Mouse (Mus musculus) intestine, postnatal 0 days (tissue): ENCODE results near the gene Elp4. TPM values are rescaled to one million over a fixed set of nuclear protein-coding genes. Genes with fewer than 3 reads are reported as not detected.
A peak's percentile ranks its signal among the peaks of the same experiment; 100 is the strongest.

Experiments
- ATAC-seq: fragments of 200-750 bp; cut with Nextera tagmentation; 2 replicates; pipeline ENCODE4 v1.8.0; 2017; ENCODE audit warnings: mild to moderate bottlenecking, moderate TSS enrichment, moderate library complexity
- H3K27ac ChIP-seq: fragments of 300-500 bp; sonication (generic); 2 replicates; pipeline ENCODE4 v1.5.1; 2014; ENCODE audit warnings: mild to moderate bottlenecking, low read depth, low read length, moderate library complexity
- H3K27me3 ChIP-seq: fragments of 300-500 bp; sonication (generic); replicated peaks from 2 replicates; pipeline ENCODE4 v1.6.1; 2014; ENCODE audit warnings: low read length, mixed read lengths; ENCODE audit not compliant: control insufficient read depth, insufficient read depth
- H3K36me3 ChIP-seq: fragments of 300-500 bp; sonication (generic); 2 replicates; pipeline ENCODE4 v1.6.1; 2014; ENCODE audit warnings: mild to moderate bottlenecking, moderate library complexity; ENCODE audit not compliant: control insufficient read depth, insufficient read depth
- H3K4me1 ChIP-seq: fragments of 300-500 bp; sonication (generic); replicated peaks from 2 replicates; pipeline ENCODE4 v1.6.1; 2014; ENCODE audit warnings: antibody characterized with exemption, low read length, mixed read lengths; ENCODE audit not compliant: control insufficient read depth, insufficient read depth
- H3K4me2 ChIP-seq: fragments of 300-500 bp; sonication (generic); replicated peaks from 2 replicates; pipeline ENCODE4 v1.6.1; 2014; ENCODE audit warnings: low read depth, mild to moderate bottlenecking, moderate library complexity
- H3K4me3 ChIP-seq: fragments of 300-500 bp; sonication (generic); 2 replicates; pipeline ENCODE4 v1.5.1; 2014; ENCODE audit warnings: low read depth, low read length
- H3K9ac ChIP-seq: fragments of 300-500 bp; sonication (generic); 2 replicates; pipeline ENCODE4 v1.6.1; 2014; ENCODE audit warnings: mild to moderate bottlenecking, low read depth, low read length
- H3K9me3 ChIP-seq: fragments of 300-500 bp; sonication (generic); 2 replicates; pipeline ENCODE4 v1.6.1; 2016; ENCODE audit warnings: mixed run types; ENCODE audit not compliant: control insufficient read depth
- CTCF ChIP-seq: sonication (generic); IDR thresholded peaks from 2 replicates; pipeline ENCODE4 v1.5.1; 2016; ENCODE audit warnings: low read depth, mild to moderate bottlenecking, control low read depth, antibody characterized with exemption, moderate library complexity
- WGBS: fragments of 180-500 bp; shearing (Covaris S2); extraction: QIAGEN DNeasy Blood & Tissue Kit; methylation state at CpG from one replicate; pipeline ENCODE4 v1.1.7; 2014; 5-methylcytosine and 5-hydroxymethylcytosine counted together
- polyA plus RNA-seq: library from polyadenylated mRNA; unstranded; fragments of >200 nt; fragmentation: Nextera tagmentation; extraction: Ambion mirVana; gene quantifications from 2 replicates; pipeline ENCODE4 v1.2.1, GENCODE M21; 2015

The Elp4 gene
- polyA plus RNA-seq, 1 experiment from 2014 or later, result 11.2 TPM

DNA sequence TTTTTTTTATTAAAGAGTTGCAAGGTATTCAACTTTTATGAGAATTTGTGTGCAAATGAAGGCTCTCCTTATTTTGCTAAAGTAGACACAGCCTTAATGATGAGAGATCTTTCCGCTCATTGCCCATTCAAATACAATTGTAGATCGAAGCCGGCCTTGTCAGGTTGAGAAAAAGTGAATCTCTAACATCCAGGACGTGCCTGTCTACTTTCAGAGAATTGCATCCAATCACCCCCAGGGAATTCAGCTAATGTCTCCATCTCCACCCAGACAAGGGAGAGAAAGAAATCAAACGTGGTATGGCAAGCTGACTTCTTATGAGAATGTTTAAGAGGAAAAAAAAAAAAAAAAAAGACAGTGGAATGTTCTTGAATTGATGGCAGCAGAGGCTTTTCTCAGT, 239.4 kb downstream of the Elp4 start:
- peaks cover 94% of the 10 kb centered on the region for H3K27me3 ChIP-seq
- H3K36me3 ChIP-seq, result no peaks in the 10 kb centered on the region
- no peak overlapping the region for H3K27ac ChIP-seq
- H3K9me3 ChIP-seq, result no peaks in the 10 kb centered on the region
- H3K4me2 ChIP-seq, result no peak overlapping the region
- ATAC-seq, result no peak
- WGBS, result 11% methylated on average over 5 of the region's 5 CpGs
- TF ChIP-seq CTCF, result no peak
- 0 out of 2 replicates have a peak, but pooled peaks cover 2% of the 10 kb centered on the region for H3K4me1 ChIP-seq
- H3K4me3 ChIP-seq, result no peak overlapping the region
- H3K9ac ChIP-seq, result no peak overlapping the region

GRCm38 (mm10) chr2:105663101-105663511, 241.3 kb downstream of the Elp4 start:
- WGBS, result 2% methylated on average over 10 of the region's 10 CpGs
- H3K27me3 ChIP-seq, result peaks cover 94% of the 10 kb centered on the region
- no peaks in the 10 kb centered on the region for H3K9me3 ChIP-seq
- no peaks in the 10 kb centered on the region for H3K4me1 ChIP-seq
- H3K36me3 ChIP-seq, result no peaks in the 10 kb centered on the region
- no peak for TF ChIP-seq CTCF
- no peak overlapping the region for H3K9ac ChIP-seq
- H3K4me3 ChIP-seq, result 0 out of 2 replicates have a peak overlapping the region, but pooled peaks have one; percentile 5
- no peak for ATAC-seq
- H3K4me2 ChIP-seq, result 0 out of 2 replicates have a peak overlapping the region, but pooled peaks have one; percentile 6
- no peak overlapping the region for H3K27ac ChIP-seq

GRCm38 (mm10) chr2:105662606-105663005, 241.8 kb downstream of the Elp4 start:
- Histone ChIP-seq H3K27me3 (peaks cover 92% of the 10 kb centered on the region), H3K4me1 (no peaks in the 10 kb centered on the region), H3K9me3 (no peaks in the 10 kb centered on the region), H3K9ac (no peak overlapping the region), H3K4me2 (no peak overlapping the region), H3K36me3 (no peaks in the 10 kb centered on the region), H3K4me3 (no peak overlapping the region), H3K27ac (no peak overlapping the region)
- WGBS, result 3% methylated on average over 7 of the region's 7 CpGs
- ATAC-seq, result no peak
- TF ChIP-seq CTCF, result no peak

DNA sequence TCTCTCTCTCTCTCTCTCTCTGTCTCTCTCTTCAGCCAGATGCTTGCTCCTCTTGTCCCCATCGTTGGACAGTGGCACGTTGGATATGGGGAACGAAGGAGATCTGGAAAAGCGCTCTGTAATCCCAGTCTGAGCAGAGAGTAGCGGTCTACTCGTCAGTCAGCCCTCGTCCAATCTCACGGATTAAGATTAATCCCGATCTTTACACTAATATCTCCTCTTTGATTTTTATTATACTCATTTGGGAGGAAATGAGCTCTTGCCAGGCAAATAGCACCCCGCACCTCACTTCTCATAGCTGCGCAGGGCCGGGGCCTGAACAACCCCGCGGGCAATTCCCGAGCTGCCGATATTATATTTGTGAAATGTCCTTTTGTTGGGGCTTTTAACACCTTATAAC, 242.2 kb downstream of the Elp4 start:
- TF ChIP-seq CTCF, result no peak
- H3K36me3 ChIP-seq, result no peaks in the 10 kb centered on the region
- H3K4me1 ChIP-seq, result no peaks in the 10 kb centered on the region
- H3K4me3 ChIP-seq, result no peak overlapping the region
- no peaks in the 10 kb centered on the region for H3K9me3 ChIP-seq
- 6% methylated on average over 16 of the region's 16 CpGs for WGBS
- H3K9ac ChIP-seq, result no peak overlapping the region
- no peak overlapping the region for H3K4me2 ChIP-seq
- ATAC-seq, result no peak
- no peak overlapping the region for H3K27ac ChIP-seq
- peaks cover 92% of the 10 kb centered on the region for H3K27me3 ChIP-seq

DNA sequence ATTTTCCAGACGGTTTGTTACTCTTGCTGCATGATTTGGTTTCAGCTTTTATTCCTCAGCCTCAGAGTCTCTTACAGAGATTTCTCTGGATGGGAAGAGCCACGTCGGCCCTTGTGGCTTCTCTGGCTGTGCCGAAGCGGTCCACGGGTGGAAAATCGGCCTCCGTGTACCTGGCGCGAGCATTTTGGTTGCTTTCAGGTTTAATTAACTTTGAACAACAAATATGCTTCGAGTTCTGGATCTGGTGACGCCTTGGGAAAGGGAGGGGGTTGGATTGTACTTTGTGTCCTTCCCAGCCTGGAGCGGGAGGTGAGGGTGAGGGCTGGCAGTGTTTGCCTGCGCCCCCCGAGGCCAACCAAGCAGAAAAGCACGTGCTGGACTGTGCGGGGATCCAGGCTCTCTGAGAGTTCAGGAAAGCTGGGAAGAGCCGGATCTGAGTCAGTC, 242.7 kb downstream of the Elp4 start:
- TF ChIP-seq CTCF, result no peak
- Histone ChIP-seq H3K9ac (no peak overlapping the region), H3K4me2 (no peak overlapping the region), H3K27me3 (peaks cover 92% of the 10 kb centered on the region), H3K36me3 (no peaks in the 10 kb centered on the region), H3K9me3 (no peaks in the 10 kb centered on the region), H3K4me1 (no peaks in the 10 kb centered on the region), H3K4me3 (no peak overlapping the region), H3K27ac (no peak overlapping the region)
- WGBS, result 1% methylated on average over 18 of the region's 18 CpGs
- no peak for ATAC-seq

- H3K27ac ChIP-seq, result no peak overlapping the region
- no peak overlapping the region for H3K9ac ChIP-seq
- no peak overlapping the region for H3K4me2 ChIP-seq
- no peak for ATAC-seq
- H3K27me3 ChIP-seq, result peaks cover 86% of the 10 kb centered on the region
- TF ChIP-seq CTCF, result no peak
- H3K9me3 ChIP-seq, result no peaks in the 10 kb centered on the region
- no peaks in the 10 kb centered on the region for H3K36me3 ChIP-seq
- H3K4me3 ChIP-seq, result no peak overlapping the region
- H3K4me1 ChIP-seq, result no peaks in the 10 kb centered on the region
- 3% methylated on average over 26 of the region's 26 CpGs for WGBS
These were observed 243.3 kb downstream of the Elp4 start for GRCm38 (mm10) chr2:105660874-105661622.
